Mouse (Mus musculus): ENCODE measurements around the gene Dst.

GRCm38 (mm10) chr1:33896666-33897065 lies 11.4 kb upstream of the Dst start:
- no peak for TF ChIP-seq CTCF (IDR thresholded peaks at IDR 0.05; ENCODE audit: low read depth)
- no peak for TF ChIP-seq EP300 (IDR thresholded peaks at IDR 0.05; ENCODE audit: low read depth)

All from liver, embryonic 14.5 days (tissue).